Mouse (Mus musculus): ENCODE results near the gene Uvrag.

DNA sequence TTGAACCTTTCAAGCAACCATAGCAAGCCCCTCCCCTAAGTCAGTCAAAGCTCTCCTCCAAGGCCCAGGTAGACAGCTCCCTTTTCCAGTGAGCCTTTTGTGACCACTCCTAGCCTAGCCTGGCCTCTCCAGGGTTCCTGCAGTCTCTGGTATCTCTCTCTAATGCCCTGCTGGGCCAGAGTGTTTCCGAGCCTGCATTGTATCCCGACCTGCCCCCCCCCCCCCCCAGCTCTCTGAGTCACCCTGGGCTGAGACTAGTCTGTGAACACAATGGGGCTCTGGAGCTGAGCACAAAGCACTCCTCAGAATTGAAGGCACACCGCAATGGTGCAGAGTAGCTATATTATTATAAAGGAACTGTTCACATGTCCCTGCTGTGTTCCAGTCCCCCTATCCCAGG, 284.8 kb downstream of the Uvrag start:
- TF ChIP-seq CTCF (IDR thresholded peaks at IDR 0.05) (no peak), POLR2A (IDR thresholded peaks at IDR 0.05; ENCODE audit: insufficient read depth, low read depth, low read length) (no peak)

Data from heart, adult 2 months (tissue).